Mouse (Mus musculus) c-Kit-positive CD71-negative TER-119-negative erythroid progenitor cells, embryonic 14.5 days (primary cell): ENCODE measurements around the gene Bsph1.
"Not testable (repeated sequence)": the region's sequence is repeated elsewhere in the genome, so short reads cannot be mapped to it uniquely, and the experiment has no call there.

Source experiments
- DNase-seq: peaks from one replicate; pipeline ENCODE4 v3.0.0-alpha.2; 2013; ENCODE audit warnings: low read depth

Gene Bsph1

GRCm38 (mm10) chr7:13450541-13450940, at the start of gene Bsph1:
Bsph1 (plus strand) TSS chr7:13450841.
- DNase-seq = not testable (repeated sequence)

- peak; percentile 6 for DNase-seq
Measured at GRCm38 (mm10) chr7:13511539-13511938, 60.9 kb downstream of the Bsph1 start.
